Mouse (Mus musculus) testis, adult 2 months (tissue): Measurements from ENCODE around the gene 4930432M17Rik.

Source experiments
- CTCF ChIP-seq: fragments of 200-500 bp; IDR thresholded peaks from 2 replicates; pipeline ENCODE4 v1.5.1; 2012; ENCODE audit warnings: low read depth, mild to moderate bottlenecking, inconsistent platforms, low read length, moderate library complexity; ENCODE audit not compliant: control insufficient read depth, insufficient read depth, insufficient replicate concordance
- POLR2A ChIP-seq: fragments of 200-500 bp; IDR thresholded peaks from 2 replicates; pipeline ENCODE4 v1.6.1; 2012; ENCODE audit warnings: low read depth, mild to moderate bottlenecking, inconsistent platforms, low read length, moderate library complexity; ENCODE audit not compliant: control insufficient read depth

- no peak for TF ChIP-seq CTCF
- no peak for TF ChIP-seq POLR2A
Measured at GRCm38 (mm10) chr3:121720801-121721690, 50.5 kb downstream of the 4930432M17Rik start.
